Mouse (Mus musculus): ENCODE results near the gene Brd2.
A peak's percentile ranks its signal among the peaks of the same experiment; 100 is the strongest.

GRCm38 (mm10) chr17:34124649-34125048, 2.2 kb upstream of the Brd2 start:
- TF ChIP-seq CTCF (IDR thresholded peaks at IDR 0.05 in 2 of 3, conservative IDR thresholded peaks at IDR 0.05 in 1 of 3; ENCODE audit: control insufficient read depth in 1 of 3, insufficient read depth in 1 of 3, low read depth in 2 of 3, low read length in 3 of 3, poor library complexity in 1 of 3, severe bottlenecking in 1 of 3) (no peak), E2F4 (IDR thresholded peaks at IDR 0.05; ENCODE audit: borderline replicate concordance, low read depth, low read length) (no peak), POLR2AphosphoS2 (IDR thresholded peaks at IDR 0.05; ENCODE audit: low read length) (no peak), POLR2A (IDR thresholded peaks at IDR 0.05; ENCODE audit: control insufficient read depth in 1 of 2, insufficient read depth in 1 of 2, low read depth in 1 of 2, low read length in 2 of 2, poor library complexity in 1 of 2) (0 out of 4 replicates have a peak, but pooled peaks of 1 of the 2 experiments have one; percentile 20)
